Mouse (Mus musculus) G1E (cell line): ENCODE data around the gene Slc16a10. TPM values are rescaled to one million over a fixed set of nuclear protein-coding genes. Genes with fewer than 3 reads are reported as not detected.
A peak's percentile ranks its signal among the peaks of the same experiment; 100 is the strongest.

Experiments
- ATAC-seq: 2 replicates; pipeline ENCODE4 v1.8.0; 2016; ENCODE audit warnings: mild to moderate bottlenecking; ENCODE audit not compliant: insufficient number of reproducible peaks, poor library complexity, low FRiP score, severe bottlenecking; ENCODE audit errors: extremely low read depth
- DNase-seq: peaks from one replicate; pipeline ENCODE4 v3.0.0; 2012; ENCODE audit warnings: low spot score
- H3K27me3 ChIP-seq: 2 replicates; pipeline ENCODE4 v1.6.1; 2012; ENCODE audit warnings: mild to moderate bottlenecking, low read length, inconsistent platforms; ENCODE audit not compliant: insufficient read depth
- H3K36me3 ChIP-seq: replicated peaks from 2 replicates; pipeline ENCODE3; 2012; ENCODE audit warnings: mild to moderate bottlenecking, inconsistent platforms
- H3K4me1 ChIP-seq: 2 replicates; pipeline ENCODE4 v1.6.1; 2012; ENCODE audit warnings: low read depth, low read length, inconsistent platforms, mixed read lengths; ENCODE audit not compliant: insufficient read depth
- H3K4me3 ChIP-seq: 2 replicates; pipeline ENCODE4 v1.5.1; 2012; ENCODE audit warnings: low read depth, mild to moderate bottlenecking, inconsistent platforms, low read length, moderate library complexity, mixed read lengths
- H3K9me3 ChIP-seq: replicated peaks from 2 replicates; pipeline ENCODE4 v1.6.1; 2012; ENCODE audit warnings: inconsistent platforms
- CTCF ChIP-seq: IDR thresholded peaks from 2 replicates; pipeline ENCODE4 v1.5.1; 2012; ENCODE audit warnings: low read depth, low read length, inconsistent platforms, mixed read lengths
- GATA1 ChIP-seq: IDR thresholded peaks from 2 replicates; pipeline ENCODE4 v1.6.1; 2012; ENCODE audit warnings: borderline replicate concordance, low read length, inconsistent platforms, mixed read lengths
- GATA2 ChIP-seq: IDR thresholded peaks from 2 replicates; pipeline ENCODE4 v1.6.1; 2012; ENCODE audit warnings: low read depth, low read length, inconsistent platforms, borderline replicate concordance
- POLR2AphosphoS5 ChIP-seq: IDR thresholded peaks from 2 replicates; pipeline ENCODE4 v1.6.1; 2012; ENCODE audit warnings: low read depth, low read length, inconsistent platforms; ENCODE audit not compliant: insufficient replicate concordance
- TAL1 ChIP-seq: conservative IDR thresholded peaks from 2 replicates; pipeline ENCODE4 v1.6.1; 2012; ENCODE audit warnings: low read depth, low read length, inconsistent platforms, mixed read lengths
- polyA plus RNA-seq: library from polyadenylated mRNA; stranded (reverse); fragments of >175 nt; gene quantifications from 2 replicates; pipeline ENCODE4 v1.2.3, GENCODE M21; 2012
- total RNA-seq, 2 experiments: library from RNA; stranded (forward) in 1 of 2; stranded (reverse) in 1 of 2; fragments of 200-1000 nt in 1 of 2; fragments of >200 nt in 1 of 2; fragmentation: Nextera tagmentation in 1 of 2; gene quantifications; 2 replicates each; pipeline ENCODE4 v1.2.3; 2014 to 2017

Gene Slc16a10
- total and polyA plus RNA-seq, 3 experiments: 5.7 to 117 (median 16.9) TPM

DNA sequence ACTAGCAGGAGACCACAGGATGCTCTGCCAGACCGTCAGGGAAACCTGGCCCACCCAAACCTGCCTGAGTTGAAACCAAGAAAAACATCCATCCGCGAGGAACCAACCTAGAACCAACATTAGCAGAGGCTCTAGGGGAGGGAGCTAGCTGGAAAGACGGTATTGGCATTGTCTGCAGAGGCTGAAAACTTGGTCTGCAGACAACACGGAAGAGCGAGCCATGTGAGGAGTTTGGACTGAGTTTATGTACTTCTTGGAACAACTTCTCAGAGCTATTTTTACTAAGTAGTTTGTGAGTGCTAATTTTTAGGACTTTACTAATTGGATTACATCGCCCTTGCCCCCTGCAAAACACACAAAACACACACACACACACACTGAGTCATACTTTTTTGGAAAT lies 59.4 kb downstream of the Slc16a10 start:
- peaks cover 18% of the 10 kb centered on the region for H3K4me1 ChIP-seq
- ATAC-seq (no peak), DNase-seq (no peak)
- H3K27me3 ChIP-seq: no peaks in the 10 kb centered on the region
- TF ChIP-seq GATA1 (no peak), POLR2AphosphoS5 (no peak), CTCF (no peak)
- no peaks in the 10 kb centered on the region for H3K9me3 ChIP-seq
- no peak overlapping the region for H3K4me3 ChIP-seq
- peaks cover 42% of the 10 kb centered on the region for H3K36me3 ChIP-seq

DNA sequence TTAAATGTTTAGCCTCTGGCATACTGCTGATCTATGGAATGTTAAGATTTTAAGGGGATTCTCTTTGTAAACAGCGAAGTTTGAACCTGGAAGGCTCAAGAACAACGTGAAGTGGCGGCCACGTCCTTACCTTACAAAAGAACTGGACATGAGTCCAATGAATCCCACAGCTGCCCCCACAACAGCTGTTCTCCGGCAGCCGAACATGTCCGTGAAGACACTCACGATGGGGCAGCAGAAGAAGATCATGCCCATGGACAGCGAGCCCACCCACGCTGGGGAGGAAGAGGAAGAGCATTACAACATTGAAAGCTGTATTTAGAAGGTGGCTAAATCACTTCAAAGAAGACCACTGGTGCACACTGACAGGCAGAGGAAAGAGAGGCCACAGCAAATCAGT lies 61.5 kb downstream of the Slc16a10 start:
- ATAC-seq: no peak

DNA sequence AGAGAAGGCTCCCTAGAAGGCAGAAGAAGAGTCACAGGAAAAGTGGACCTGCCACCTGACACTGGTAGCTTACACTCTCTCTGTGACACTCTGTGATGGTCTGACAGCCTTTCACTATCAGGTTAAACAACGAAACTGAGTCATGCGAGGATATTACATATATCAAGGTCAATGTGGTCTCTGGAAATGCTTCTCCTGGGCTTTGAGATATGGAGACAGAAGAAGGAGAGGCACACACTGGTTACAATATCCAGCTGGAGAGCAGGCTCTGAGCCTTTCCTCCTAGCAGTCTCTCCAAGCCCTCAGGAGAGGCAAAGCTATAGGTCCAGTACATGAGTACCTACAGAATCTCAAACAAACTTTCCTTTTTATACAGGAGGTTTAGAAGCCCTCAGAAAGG lies 62.8 kb downstream of the Slc16a10 start:
- DNase-seq (no peak), ATAC-seq (no peak)
- TF ChIP-seq POLR2AphosphoS5 (no peak), TAL1 (no peak), GATA1 (no peak), CTCF (no peak), GATA2 (no peak)
- peaks cover 53% of the 10 kb centered on the region for H3K36me3 ChIP-seq
- H3K4me1 ChIP-seq: peaks cover 6% of the 10 kb centered on the region
- H3K4me3 ChIP-seq: no peak overlapping the region
- no peaks in the 10 kb centered on the region for H3K27me3 ChIP-seq
- no peaks in the 10 kb centered on the region for H3K9me3 ChIP-seq

More for the DNA sequence above, 61.5 kb downstream of the Slc16a10 start:
- no peaks in the 10 kb centered on the region for H3K9me3 ChIP-seq
- peaks cover 16% of the 10 kb centered on the region for H3K4me1 ChIP-seq
- H3K4me3 ChIP-seq: no peak overlapping the region
- DNase-seq: no peak
- no peak for TF ChIP-seq GATA1
- no peak for TF ChIP-seq TAL1
- TF ChIP-seq GATA2: no peak
- no peak for TF ChIP-seq POLR2AphosphoS5
- TF ChIP-seq CTCF: no peak
- H3K36me3 ChIP-seq: peaks cover 52% of the 10 kb centered on the region
- no peaks in the 10 kb centered on the region for H3K27me3 ChIP-seq

DNA sequence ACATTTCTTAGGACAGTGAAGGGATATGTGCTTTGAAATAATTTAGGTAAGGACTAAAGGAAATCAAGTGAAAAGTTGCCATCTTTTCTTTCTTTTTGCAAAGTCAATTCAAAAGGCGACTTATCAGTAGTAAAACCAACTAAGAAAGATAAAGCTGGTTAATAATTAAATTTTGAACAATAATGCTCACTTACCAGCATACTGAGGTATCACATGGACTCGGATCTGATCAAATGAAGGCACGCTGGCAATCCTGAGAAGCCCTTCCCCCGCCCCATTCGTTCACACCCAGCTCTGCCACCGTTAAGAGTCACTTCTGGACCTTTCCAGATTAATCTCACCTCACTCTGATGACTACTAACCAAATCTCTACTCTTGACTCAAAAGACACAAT lies 64.1 kb downstream of the Slc16a10 start:
- Histone ChIP-seq H3K4me1 (peaks cover 7% of the 10 kb centered on the region), H3K9me3 (no peaks in the 10 kb centered on the region), H3K4me3 (no peak overlapping the region), H3K36me3 (peaks cover 58% of the 10 kb centered on the region), H3K27me3 (no peaks in the 10 kb centered on the region)
- ATAC-seq (no peak), DNase-seq (no peak)
- TF ChIP-seq GATA1 (no peak), TAL1 (no peak), POLR2AphosphoS5 (no peak), GATA2 (no peak)

DNA sequence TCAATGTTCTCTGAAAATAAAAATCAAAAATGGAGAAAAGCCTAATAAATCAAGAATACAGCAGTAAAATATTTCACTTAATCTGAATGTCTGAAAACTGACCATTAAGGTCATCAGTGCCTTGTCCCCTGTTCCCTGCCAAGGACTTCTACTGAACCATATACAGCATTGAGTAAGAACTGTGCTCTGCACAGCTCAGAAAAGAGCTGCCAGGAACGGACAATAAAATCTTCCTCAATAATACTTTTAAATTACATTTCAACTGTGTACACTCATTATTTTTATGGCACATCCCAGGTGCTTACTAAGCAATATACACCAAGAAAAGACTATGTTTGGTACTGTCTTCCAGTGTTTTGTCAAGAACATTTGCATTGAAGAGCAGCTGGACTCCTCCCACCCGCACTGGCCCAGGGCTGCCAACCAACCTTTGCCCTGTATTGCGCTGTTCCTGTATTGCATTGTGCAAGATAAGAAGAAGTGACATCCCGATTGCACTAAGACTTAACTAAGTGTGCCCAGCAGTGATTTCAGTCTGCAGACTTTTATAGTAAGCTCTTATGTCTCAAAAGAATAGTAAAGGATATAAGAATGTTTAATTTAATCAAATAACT lies 64.6 kb downstream of the Slc16a10 start:
- no peak for TF ChIP-seq TAL1
- no peak for TF ChIP-seq GATA2
- TF ChIP-seq GATA1: no peak
- no peak for TF ChIP-seq POLR2AphosphoS5
- no peak for TF ChIP-seq CTCF
- no peaks in the 10 kb centered on the region for H3K9me3 ChIP-seq
- peaks cover 58% of the 10 kb centered on the region for H3K36me3 ChIP-seq
- ATAC-seq (no peak), DNase-seq (no peak)
- H3K4me3 ChIP-seq: no peak overlapping the region
- no peaks in the 10 kb centered on the region for H3K27me3 ChIP-seq
- H3K4me1 ChIP-seq: peaks cover 7% of the 10 kb centered on the region

DNA sequence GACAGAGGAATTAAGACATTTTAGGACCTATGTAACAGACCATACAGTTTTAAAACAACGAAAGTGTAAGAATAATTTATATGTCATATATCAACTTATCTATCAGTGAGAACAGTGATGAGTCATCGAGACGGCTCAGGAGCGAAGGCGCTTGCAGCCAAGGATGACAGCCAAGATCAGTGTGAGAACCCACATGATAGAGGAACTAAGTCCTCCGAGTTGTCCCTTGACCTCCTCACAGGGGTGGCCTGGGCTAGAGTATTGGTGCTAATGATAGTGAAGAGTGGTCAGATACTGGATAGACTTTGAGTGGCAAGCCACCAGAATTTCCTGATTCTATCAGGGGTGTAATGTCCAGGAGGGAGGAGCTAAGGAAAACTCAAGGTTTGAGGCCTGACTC lies 68.5 kb downstream of the Slc16a10 start:
- peaks cover 52% of the 10 kb centered on the region for H3K36me3 ChIP-seq
- TF ChIP-seq POLR2AphosphoS5 (no peak), TAL1 (no peak)
- no peak for DNase-seq
- peak; percentile 68 for ATAC-seq
- no peaks in the 10 kb centered on the region for H3K27me3 ChIP-seq
- H3K4me1 ChIP-seq: peaks cover 7% of the 10 kb centered on the region
- no peaks in the 10 kb centered on the region for H3K9me3 ChIP-seq
- no peak overlapping the region for H3K4me3 ChIP-seq

DNA sequence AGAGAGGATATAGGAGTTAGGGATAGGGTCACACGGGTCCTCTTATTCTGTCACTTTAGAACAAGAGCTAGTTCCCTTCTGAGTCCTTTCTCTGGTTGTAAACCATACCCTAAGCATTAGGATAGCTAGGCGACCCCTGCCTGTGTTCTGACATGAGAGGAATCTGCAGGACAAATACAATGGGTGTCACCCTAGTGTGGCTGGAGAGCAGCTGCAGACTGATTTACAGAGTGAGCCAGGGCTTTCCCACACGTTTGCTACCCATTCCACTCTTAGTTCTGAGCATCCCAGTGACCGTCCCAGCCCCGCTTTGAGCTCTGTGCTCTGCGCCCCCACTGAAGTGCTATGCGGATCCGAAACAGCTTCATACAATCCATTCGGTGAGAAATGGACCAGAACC lies 71.4 kb downstream of the Slc16a10 start:
- H3K27me3 ChIP-seq: no peaks in the 10 kb centered on the region
- peaks cover 7% of the 10 kb centered on the region for H3K4me1 ChIP-seq
- H3K4me3 ChIP-seq: no peak overlapping the region
- no peaks in the 10 kb centered on the region for H3K9me3 ChIP-seq
- ATAC-seq (no peak), DNase-seq (no peak)
- H3K36me3 ChIP-seq: peaks cover 42% of the 10 kb centered on the region
- TF ChIP-seq TAL1 (no peak), POLR2AphosphoS5 (no peak)
